Mouse (Mus musculus): Measurements from ENCODE around the gene Ibsp. TPM values are rescaled to one million over a fixed set of nuclear protein-coding genes. Genes with fewer than 3 reads are reported as not detected.

The Ibsp gene
- total RNA-seq (2021): under 1 TPM; 0.16 to 0.21 TPM

DNA sequence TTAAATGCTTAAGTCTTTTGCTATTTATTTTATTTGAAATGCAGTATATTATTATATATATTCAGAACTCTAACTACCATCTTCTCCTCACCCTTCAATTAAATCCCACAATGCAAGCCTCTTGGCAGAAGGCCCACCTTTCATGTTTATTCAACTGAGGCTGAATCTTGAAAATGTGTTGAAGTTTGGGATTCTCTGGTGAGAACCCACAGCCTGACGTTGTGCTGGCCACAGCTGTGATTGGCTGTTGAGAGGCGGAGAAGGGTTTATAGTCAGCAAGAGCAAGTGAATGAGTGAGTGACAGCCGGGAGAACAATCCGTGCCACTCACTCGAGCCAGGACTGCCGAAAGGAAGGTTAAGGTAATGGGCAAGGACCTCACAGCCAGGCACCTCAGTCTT is at the start of gene Ibsp:
TSS of gene Ibsp (plus strand) at position 178 of the 400 bp plus-strand sequence.
- intact Hi-C loops (cut with DNase I): no loop called here
- DNase-seq (ENCODE audit: low spot score in 2 of 2): peak in 1 of 2 experiments; percentile 11

DNA sequence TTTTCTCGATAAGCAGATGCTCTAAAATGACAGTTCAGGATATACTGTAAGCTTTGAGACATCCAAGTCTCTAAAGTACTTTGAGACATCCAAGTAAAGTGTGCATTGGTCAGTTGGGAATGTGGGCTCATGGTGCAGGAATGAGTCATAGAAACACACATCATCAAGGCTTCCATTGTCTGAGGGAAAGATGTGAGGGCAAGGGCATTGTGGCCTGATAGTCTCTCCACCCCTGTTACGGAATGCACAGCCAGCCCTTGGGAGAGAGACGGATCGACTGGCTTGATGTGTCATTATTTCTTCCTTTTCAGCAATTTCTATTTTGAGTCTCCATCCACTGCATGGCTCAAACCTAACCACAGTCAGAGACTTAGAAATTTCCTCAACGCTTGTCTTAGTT is 47.2 kb upstream of the Ibsp start:
- no peak for DNase-seq (ENCODE audit: low spot score in 2 of 2)
- intact Hi-C loops (cut with DNase I): no loop called here

DNA sequence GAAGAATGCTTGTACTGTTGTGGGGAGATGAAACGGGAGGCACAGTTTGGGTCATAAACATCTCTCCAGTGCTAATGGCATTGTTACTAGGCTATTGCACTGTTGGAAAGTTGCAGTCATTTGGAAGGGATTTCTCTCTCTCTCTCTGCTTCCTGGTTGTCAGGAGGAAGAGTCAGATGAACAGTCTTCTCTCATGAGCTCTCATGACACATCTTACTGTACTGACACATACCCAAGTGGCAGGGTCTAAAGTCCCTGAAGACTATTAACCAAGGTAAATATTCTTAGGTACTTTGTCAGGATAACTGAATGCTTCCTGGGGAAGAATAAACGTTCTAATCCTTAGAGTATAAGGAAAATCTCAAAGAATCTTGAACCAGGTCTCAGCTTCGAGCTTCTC is 42.4 kb upstream of the Ibsp start:
- intact Hi-C loops (cut with DNase I): no loop called here

GRCm38 (mm10) chr5:104261908-104262461 is 37.0 kb upstream of the Ibsp start:
- intact Hi-C loops (cut with DNase I): no loop called here

More for the DNA sequence above, 42.4 kb upstream of the Ibsp start:
- no peak for DNase-seq (ENCODE audit: low spot score in 2 of 2)

GRCm38 (mm10) chr5:104263014-104263776 is 35.8 kb upstream of the Ibsp start:
- intact Hi-C loops (cut with DNase I): no loop called here
- no peak for DNase-seq (ENCODE audit: low spot score in 2 of 2)

More at GRCm38 (mm10) chr5:104261908-104262461, 37.0 kb upstream of the Ibsp start:
- no peak for DNase-seq (ENCODE audit: low spot score in 2 of 2)

DNA sequence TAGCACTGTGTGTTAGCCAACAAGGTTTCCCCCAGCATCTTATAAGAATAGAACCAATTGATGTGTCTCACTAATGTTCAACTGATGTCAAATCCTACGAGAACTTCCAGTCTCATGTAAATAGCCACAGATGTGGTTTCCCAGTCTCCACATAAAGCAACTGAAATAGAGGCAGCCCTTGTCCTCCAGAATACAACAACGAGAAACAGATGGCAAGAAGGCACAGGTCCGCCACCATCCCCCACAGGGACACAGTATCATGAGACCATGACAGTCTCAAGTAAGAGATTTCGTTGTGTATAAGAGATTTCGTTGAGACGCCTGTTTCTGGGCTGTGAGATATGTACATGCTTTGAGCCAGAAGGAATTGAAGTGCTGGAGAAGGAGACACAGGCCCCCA is 4.8 kb upstream of the Ibsp start:
- DNase-seq (ENCODE audit: low spot score in 2 of 2): no peak
- intact Hi-C loops (cut with DNase I): no loop called here

DNA sequence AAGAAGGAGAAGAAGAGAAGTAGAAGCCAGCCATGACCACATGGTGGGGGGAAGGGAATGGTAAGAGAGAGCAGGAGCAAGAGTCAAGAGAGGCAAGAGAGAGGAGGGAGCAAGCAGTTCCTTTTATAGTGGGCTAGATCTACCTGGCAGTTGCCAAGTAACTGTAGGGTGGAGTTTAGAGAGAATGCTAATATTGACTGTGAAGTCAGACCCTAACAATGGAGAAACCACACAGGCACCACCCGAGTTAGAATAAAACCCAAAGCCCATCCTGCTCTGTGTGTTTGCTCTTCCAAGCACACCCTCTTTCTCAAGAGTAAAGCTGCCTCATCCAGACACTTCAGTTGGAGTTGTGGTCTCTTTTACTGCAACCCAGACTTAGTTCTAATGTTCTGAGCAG is 15.1 kb downstream of the Ibsp start:
- intact Hi-C loops (cut with DNase I): no loop called here
- no peak for DNase-seq (ENCODE audit: low spot score in 2 of 2)

GRCm38 (mm10) chr5:104325029-104325428 is 26.1 kb downstream of the Ibsp start, which contains the start of gene Mepe:
TSS of gene Mepe (plus strand) at chr5:104325329.
- no peak for DNase-seq (ENCODE audit: low spot score in 2 of 2)
- intact Hi-C loops (cut with DNase I): no loop called here

GRCm38 (mm10) chr5:104326884-104327283 is 27.9 kb downstream of the Ibsp start:
- intact Hi-C loops (cut with DNase I): no loop called here
- no peak for DNase-seq (ENCODE audit: low spot score in 2 of 2)

GRCm38 (mm10) chr5:104327389-104327788 is 28.4 kb downstream of the Ibsp start:
- DNase-seq (ENCODE audit: low spot score in 2 of 2): peak in 1 of 2 experiments; percentile 33
- intact Hi-C loops (cut with DNase I): no loop called here

- intact Hi-C loops (cut with DNase I): no loop called here
- DNase-seq (ENCODE audit: low spot score in 2 of 2): no peak
Measured at GRCm38 (mm10) chr5:104327876-104328275, 28.9 kb downstream of the Ibsp start.

- intact Hi-C loops (cut with DNase I): no loop called here
- no peak for DNase-seq (ENCODE audit: low spot score in 2 of 2)
Measured at GRCm38 (mm10) chr5:104328317-104328850, 29.4 kb downstream of the Ibsp start.

DNA sequence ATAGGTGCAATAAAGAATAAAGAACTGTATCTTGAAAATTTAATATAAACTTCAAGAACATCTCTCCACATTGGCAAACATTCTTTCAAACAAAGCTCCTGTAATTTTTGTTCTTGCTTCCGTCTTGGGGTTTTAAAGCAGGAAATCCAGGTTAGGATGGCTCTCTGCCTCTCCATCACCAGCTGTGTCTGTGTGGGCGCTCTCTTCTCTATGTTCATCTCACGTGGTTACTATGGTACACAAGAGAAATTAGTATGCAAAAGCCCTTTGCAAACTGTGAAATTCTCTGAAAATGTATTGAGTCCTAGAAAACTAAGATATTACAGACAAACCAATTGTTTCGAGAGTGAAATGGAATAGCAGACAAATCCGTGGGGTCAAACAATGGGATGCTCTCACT is 30.4 kb downstream of the Ibsp start:
- peak in 1 of 2 experiments; percentile 70 for DNase-seq (ENCODE audit: low spot score in 2 of 2)

GRCm38 (mm10) chr5:104330088-104330487 is 31.1 kb downstream of the Ibsp start:
- peak in 1 of 2 experiments; percentile 43 for DNase-seq (ENCODE audit: low spot score in 2 of 2)
- intact Hi-C loops (cut with DNase I): no loop called here

More for the DNA sequence above, 30.4 kb downstream of the Ibsp start:
- intact Hi-C loops (cut with DNase I): no loop called here

GRCm38 (mm10) chr5:104332296-104332695 is 33.3 kb downstream of the Ibsp start:
- intact Hi-C loops (cut with DNase I): no loop called here
- no peak for DNase-seq (ENCODE audit: low spot score in 2 of 2)

DNA sequence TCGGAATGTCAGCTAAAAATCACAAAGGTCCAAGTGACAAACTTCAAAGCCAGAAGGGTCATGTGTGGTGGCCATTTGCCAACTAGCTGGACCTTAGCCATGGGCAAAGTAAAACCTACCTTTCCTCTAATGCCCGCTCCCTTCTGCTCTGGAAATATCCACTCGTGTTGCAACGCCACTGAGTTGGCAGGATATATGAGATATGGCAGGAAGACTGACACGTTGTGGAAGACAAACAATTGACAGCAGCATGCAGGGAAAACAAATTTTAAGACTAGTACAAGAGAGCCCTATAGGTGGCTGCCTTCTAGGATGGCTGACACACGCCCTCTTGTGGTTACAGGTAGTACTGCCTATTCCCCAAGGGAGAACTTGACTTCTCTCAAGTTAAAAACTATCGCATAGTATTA is 34.3 kb downstream of the Ibsp start:
- intact Hi-C loops (cut with DNase I): loop anchor here (1.0 kb wide), 1 partner anchor 114 kb away; no protein-coding TSS in a partner anchor
- DNase-seq (ENCODE audit: low spot score in 2 of 2): peak; percentile 63 to 77

- DNase-seq (ENCODE audit: low spot score in 2 of 2): no peak
- intact Hi-C loops (cut with DNase I): loop anchor here (1.0 kb wide), 1 partner anchor 114 kb away; no protein-coding TSS in a partner anchor
Measured at GRCm38 (mm10) chr5:104333643-104334042, 34.7 kb downstream of the Ibsp start.

- DNase-seq (ENCODE audit: low spot score in 2 of 2): no peak
- intact Hi-C loops (cut with DNase I): no loop called here
Measured at GRCm38 (mm10) chr5:104334516-104334915, 35.5 kb downstream of the Ibsp start.

DNA sequence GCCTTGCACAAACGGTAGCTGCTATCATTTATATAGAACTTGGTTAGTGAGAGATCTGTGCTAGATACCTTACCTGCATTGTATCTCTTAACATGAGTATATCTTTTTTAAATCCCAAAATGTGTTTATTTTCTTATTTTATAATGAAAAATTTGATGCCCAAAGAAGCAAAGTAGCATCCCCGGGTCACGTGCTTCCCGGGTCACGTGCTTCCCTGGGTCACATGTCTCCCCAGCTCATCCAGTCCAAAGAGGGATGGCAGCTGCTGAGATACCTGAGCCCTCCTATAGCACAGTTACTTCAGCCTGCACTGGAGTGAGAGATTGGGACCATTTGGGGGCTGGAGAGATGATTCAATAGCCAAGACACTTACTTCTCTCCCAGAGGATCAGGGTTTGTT is 37.0 kb downstream of the Ibsp start:
- intact Hi-C loops (cut with DNase I): loop anchor here (5.0 kb wide), 1 partner anchor 259 kb away; the partner anchor contains the start of gene Gm17660
- DNase-seq (ENCODE audit: low spot score in 2 of 2): no peak

- intact Hi-C loops (cut with DNase I): loop anchor here (5.0 kb wide), 1 partner anchor 260 kb away; the partner anchor contains the start of gene Gm17660
- no peak for DNase-seq (ENCODE audit: low spot score in 2 of 2)
Measured at GRCm38 (mm10) chr5:104337491-104337890, 38.5 kb downstream of the Ibsp start.
